Mouse (Mus musculus) ES-Bruce4 (cell line): ENCODE measurements around the gene Cd209e.

Experiments used
- CTCF ChIP-seq: IDR thresholded peaks from one replicate; pipeline ENCODE4 v1.8.1; 2011; ENCODE audit warnings: low read depth, low read length
- EP300 ChIP-seq: IDR thresholded peaks from 2 replicates; pipeline ENCODE4 v1.6.1; 2011; ENCODE audit warnings: low read depth, low read length; ENCODE audit not compliant: insufficient read depth

DNA sequence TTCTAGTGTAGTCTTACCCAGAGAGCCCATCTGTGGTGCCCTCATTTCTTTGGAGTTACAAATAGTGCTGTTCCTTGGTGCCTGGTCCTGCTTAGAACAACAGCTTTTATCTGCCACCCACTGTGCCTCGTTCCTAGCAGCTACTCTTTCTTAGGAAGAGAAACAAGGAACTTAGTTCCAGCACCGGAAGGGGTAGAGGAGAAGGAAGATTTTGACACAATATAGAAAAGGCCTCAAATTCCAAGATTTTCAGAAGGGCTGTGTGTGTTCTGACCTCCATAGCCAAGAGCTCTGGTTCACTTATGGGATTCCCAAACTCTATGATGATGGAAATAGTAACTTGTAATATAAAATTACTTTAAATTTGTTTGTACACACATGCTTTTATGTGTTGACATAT is at the start of gene Cd209e:
- TF ChIP-seq EP300: no peak
- TF ChIP-seq CTCF: no peak
